Mouse (Mus musculus): ENCODE measurements at regions not wholly inside any gene's neighbourhood (a gene's known extent, or its start where the extent isn't known, plus 50 kb on each side); places are given as distances from the start of the nearest gene placed in this dataset.

DNA sequence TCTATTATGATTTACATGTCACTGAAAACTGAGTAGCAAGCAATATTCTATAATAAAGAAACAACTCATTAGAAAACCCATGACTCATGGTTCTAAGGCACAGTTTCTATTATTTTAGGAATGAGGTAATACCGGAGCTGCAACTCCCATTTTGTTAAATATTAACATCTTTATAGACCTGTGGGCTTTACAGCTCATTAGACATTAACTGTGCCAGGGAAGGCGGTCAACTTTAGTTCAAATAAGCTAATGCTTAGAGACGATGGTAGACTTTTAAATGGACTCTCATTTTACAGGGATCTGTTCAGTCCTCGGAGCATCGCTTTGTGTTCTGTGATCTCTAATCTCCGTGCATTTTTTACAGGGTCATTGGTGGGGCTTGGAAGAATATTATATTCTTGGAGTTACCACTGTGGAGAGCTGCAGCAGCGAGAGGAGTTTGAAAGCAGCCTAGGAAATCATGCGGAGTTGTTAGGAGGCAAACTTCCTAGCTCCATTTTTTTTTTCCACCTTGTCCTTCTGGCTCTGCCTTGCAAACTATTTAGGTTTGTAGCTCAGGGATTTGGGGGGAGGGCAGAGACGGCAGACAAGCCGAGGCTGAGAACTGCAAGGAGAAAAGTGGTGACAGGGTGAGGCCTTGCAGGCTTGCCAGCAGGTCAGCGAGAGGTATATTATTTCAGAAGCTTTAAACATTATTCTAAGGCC lies 276.2 kb upstream of the Pbx1 start:
- H3K4me3 ChIP-seq (ENCODE audit: low read depth, low read length): 0 out of 2 replicates have a peak overlapping the region, but pooled peaks have one; percentile 7
- no peaks in the 10 kb centered on the region; the same call in none of the 2 replicates for H3K4me1 ChIP-seq (ENCODE audit: control insufficient read depth, insufficient read depth, insufficient read length, low read length)
- TF ChIP-seq CTCF (IDR thresholded peaks at IDR 0.05; ENCODE audit: extremely low read depth, insufficient read length, insufficient replicate concordance, low read depth, low read length): no peak
- no peak for TF ChIP-seq POLR2A (IDR thresholded peaks at IDR 0.05; ENCODE audit: low read depth, low read length)
- WGBS: 20% methylated on average over 11 of the region's 11 CpGs
- H3K36me3 ChIP-seq (ENCODE audit: control insufficient read depth, insufficient read depth, low read length): no peaks in the 10 kb centered on the region
- no peaks in the 10 kb centered on the region for H3K27me3 ChIP-seq (ENCODE audit: control insufficient read depth, insufficient read depth, low read length)
- peak overlapping the region; percentile 68 for H3K27ac ChIP-seq (ENCODE audit: insufficient read depth, low read depth, low read length)

DNA sequence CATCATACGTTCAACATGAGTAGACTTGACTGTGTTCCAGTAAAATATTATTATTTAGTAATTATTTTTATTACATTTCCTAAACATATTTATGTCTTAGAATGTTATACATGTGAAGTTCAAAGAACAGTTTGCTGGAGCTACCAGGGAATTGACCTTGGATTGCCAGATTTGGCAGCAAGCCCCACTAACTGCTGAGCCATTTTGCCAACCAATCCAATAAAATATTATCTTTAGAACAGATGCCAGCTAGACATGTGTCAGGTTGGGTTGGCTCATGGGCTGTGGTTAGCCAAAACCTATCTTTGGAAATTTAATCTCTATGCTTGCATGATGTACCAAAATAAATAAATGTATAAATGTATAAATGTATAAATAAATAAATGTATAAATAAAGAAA lies 265.3 kb upstream of the Pbx1 start:
- H3K4me3 ChIP-seq (ENCODE audit: low read depth, low read length): no peak overlapping the region
- TF ChIP-seq POLR2A (IDR thresholded peaks at IDR 0.05; ENCODE audit: low read depth, low read length): no peak
- TF ChIP-seq CTCF (IDR thresholded peaks at IDR 0.05; ENCODE audit: extremely low read depth, insufficient read length, insufficient replicate concordance, low read depth, low read length): no peak
- H3K27ac ChIP-seq (ENCODE audit: insufficient read depth, low read depth, low read length): no peak overlapping the region
- no peaks in the 10 kb centered on the region for H3K27me3 ChIP-seq (ENCODE audit: control insufficient read depth, insufficient read depth, low read length)
- H3K36me3 ChIP-seq (ENCODE audit: control insufficient read depth, insufficient read depth, low read length): no peaks in the 10 kb centered on the region
- H3K4me1 ChIP-seq (ENCODE audit: control insufficient read depth, insufficient read depth, insufficient read length, low read length): no peaks in the 10 kb centered on the region
- WGBS: 70% methylated on average over 1 of the region's 1 CpGs

DNA sequence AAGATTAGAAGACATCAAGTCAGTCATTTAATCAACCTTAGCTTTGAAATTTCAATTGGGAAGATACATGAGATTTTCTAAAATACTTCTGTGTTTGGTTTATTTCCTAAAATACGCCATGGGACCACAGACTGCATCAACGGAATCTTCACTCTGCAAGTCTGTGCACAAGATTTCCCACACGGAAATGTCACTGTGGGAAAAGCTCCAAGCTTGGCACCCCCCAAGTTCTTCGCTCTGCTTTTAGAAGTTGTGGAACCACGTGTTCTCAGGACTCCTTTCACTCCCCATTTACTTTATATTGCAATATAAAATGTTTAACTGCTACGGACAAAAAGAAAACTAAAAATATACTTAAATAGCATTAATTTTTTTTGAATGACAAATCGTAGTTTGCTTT lies 254.8 kb upstream of the Pbx1 start:
- 82% methylated on average over 7 of the region's 7 CpGs for WGBS
- H3K4me3 ChIP-seq (ENCODE audit: low read depth, low read length): no peak overlapping the region
- H3K4me1 ChIP-seq (ENCODE audit: control insufficient read depth, insufficient read depth, insufficient read length, low read length): no peaks in the 10 kb centered on the region
- no peak for TF ChIP-seq CTCF (IDR thresholded peaks at IDR 0.05; ENCODE audit: extremely low read depth, insufficient read length, insufficient replicate concordance, low read depth, low read length)
- H3K27ac ChIP-seq (ENCODE audit: insufficient read depth, low read depth, low read length): no peak overlapping the region
- no peaks in the 10 kb centered on the region for H3K27me3 ChIP-seq (ENCODE audit: control insufficient read depth, insufficient read depth, low read length)
- no peaks in the 10 kb centered on the region for H3K36me3 ChIP-seq (ENCODE audit: control insufficient read depth, insufficient read depth, low read length)

DNA sequence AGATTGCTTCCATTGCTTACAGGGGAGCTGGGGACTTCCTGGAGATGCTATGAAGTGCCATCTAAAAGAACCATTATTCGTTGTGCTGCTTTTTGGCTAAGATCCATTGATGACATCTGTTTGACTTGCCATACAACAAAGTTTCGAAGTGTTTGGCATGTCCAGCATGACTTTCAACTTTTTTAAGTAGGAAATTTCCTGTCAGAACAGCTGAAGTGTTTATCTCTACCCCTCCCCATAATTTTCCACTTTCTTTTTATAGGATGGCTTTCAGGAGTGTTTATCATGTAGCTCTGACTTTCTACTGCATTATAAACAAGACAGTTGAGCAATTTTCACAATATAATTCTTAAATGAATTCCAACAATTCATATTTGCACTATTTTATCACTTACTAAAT lies 253.1 kb upstream of the Pbx1 start:
- Histone ChIP-seq H3K36me3 (ENCODE audit: control insufficient read depth, insufficient read depth, low read length) (no peaks in the 10 kb centered on the region), H3K4me3 (ENCODE audit: low read depth, low read length) (no peak overlapping the region), H3K27ac (ENCODE audit: insufficient read depth, low read depth, low read length) (no peak overlapping the region), H3K27me3 (ENCODE audit: control insufficient read depth, insufficient read depth, low read length) (no peaks in the 10 kb centered on the region), H3K4me1 (ENCODE audit: control insufficient read depth, insufficient read depth, insufficient read length, low read length) (no peaks in the 10 kb centered on the region)
- no peak for TF ChIP-seq POLR2A (IDR thresholded peaks at IDR 0.05; ENCODE audit: low read depth, low read length)
- no peak for TF ChIP-seq CTCF (IDR thresholded peaks at IDR 0.05; ENCODE audit: extremely low read depth, insufficient read length, insufficient replicate concordance, low read depth, low read length)
- 59% methylated on average over 2 of the region's 2 CpGs for WGBS

DNA sequence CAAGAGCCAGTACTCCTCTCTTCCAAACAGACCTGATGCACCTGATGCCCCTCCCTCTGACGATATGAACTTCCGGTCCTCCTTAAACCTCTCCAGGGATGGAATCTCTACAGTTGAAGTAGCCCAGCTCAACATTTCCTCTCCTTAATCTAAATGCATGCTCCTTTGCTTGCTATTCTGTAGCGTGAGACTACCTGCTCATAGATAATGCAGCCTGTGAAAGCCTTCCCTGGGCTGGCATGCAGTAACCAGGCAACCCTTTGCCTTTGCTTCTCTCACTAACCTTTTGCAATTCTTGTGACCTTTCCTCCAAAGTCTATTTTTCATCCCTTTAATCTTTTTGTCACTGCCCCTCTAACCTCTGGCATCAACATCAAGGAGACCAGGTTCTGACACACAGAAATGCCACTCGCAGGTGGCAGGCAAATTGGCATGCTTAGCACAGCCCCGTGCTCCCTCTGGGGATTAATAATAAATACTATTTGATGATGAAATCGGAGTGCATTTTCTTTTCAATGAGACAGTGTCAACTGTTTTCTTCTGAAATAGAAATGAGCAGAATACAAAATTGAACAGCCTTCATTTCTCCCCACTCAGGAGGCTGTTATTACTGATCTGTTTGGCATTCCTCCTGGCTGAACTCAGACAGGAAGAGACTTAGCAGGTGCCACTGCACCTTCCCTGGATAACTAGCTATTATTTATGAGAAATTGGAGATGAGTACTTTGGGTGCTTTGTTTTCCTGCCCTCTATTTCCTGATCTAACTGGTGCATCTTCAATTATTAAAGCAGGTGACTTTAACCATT lies 249.8 kb upstream of the Pbx1 start:
- Histone ChIP-seq H3K4me3 (ENCODE audit: low read depth, low read length) (no peak overlapping the region), H3K36me3 (ENCODE audit: control insufficient read depth, insufficient read depth, low read length) (no peaks in the 10 kb centered on the region), H3K4me1 (ENCODE audit: control insufficient read depth, insufficient read depth, insufficient read length, low read length) (no peaks in the 10 kb centered on the region), H3K27ac (ENCODE audit: insufficient read depth, low read depth, low read length) (no peak overlapping the region), H3K27me3 (ENCODE audit: control insufficient read depth, insufficient read depth, low read length) (no peaks in the 10 kb centered on the region)
- WGBS: 66% methylated on average over 6 of the region's 6 CpGs
- no peak for TF ChIP-seq CTCF (IDR thresholded peaks at IDR 0.05; ENCODE audit: extremely low read depth, insufficient read length, insufficient replicate concordance, low read depth, low read length)
- no peak for TF ChIP-seq POLR2A (IDR thresholded peaks at IDR 0.05; ENCODE audit: low read depth, low read length)

DNA sequence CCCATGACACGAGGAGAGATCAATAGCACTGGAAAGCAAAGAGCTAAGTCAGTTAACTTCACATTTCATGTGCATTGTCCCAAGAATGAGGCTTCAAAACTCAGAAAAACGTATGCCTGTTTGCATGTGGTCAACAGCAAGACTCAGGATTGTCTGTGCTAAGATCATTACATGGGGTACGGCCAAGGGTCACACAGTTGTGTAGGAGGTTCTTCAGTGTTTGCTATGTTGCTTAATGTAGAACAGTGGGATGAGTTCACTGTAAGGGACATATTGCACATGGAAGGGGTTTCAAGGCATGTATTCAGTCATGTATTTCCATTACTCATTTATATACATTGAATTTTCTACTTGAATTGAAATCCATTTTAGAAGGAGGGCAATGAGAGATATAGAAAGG lies 248.6 kb upstream of the Pbx1 start:
- no peak overlapping the region for H3K4me3 ChIP-seq (ENCODE audit: low read depth, low read length)
- H3K4me1 ChIP-seq (ENCODE audit: control insufficient read depth, insufficient read depth, insufficient read length, low read length): no peaks in the 10 kb centered on the region
- WGBS: 73% methylated on average over 3 of the region's 3 CpGs
- H3K27ac ChIP-seq (ENCODE audit: insufficient read depth, low read depth, low read length): no peak overlapping the region
- TF ChIP-seq POLR2A (IDR thresholded peaks at IDR 0.05; ENCODE audit: low read depth, low read length) (no peak), CTCF (IDR thresholded peaks at IDR 0.05; ENCODE audit: extremely low read depth, insufficient read length, insufficient replicate concordance, low read depth, low read length) (no peak)
- no peaks in the 10 kb centered on the region for H3K27me3 ChIP-seq (ENCODE audit: control insufficient read depth, insufficient read depth, low read length)
- no peaks in the 10 kb centered on the region for H3K36me3 ChIP-seq (ENCODE audit: control insufficient read depth, insufficient read depth, low read length)
